Mouse (Mus musculus): ENCODE data around the gene Olfr312. TPM values are rescaled to one million over a fixed set of nuclear protein-coding genes. Genes with fewer than 3 reads are reported as not detected.
"Not testable (repeated sequence)": the region's sequence is repeated elsewhere in the genome, so short reads cannot be mapped to it uniquely, and the experiment has no call there.

The Olfr312 gene
- polyA plus RNA-seq, 1 experiment from 2014 or later, result not detected

DNA sequence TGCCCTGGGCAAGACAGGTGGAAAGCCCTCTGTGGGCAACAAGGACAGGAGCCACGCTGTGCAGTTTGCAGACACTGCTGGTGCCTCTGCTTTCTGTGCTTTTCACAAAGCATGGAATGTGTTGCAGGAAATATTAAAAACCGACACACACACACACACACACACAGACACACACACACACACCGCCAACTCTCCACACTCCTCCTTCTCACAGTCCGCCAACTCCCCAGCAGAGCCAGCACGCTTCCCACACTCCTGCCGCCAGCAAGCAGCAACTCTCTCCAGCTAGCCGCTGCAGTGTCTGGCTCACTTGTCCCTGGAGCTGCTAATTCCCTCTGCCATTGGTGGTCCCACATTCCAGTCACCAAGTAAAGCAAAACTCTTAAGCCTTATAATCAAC is 32.2 kb upstream of the Olfr312 start:
- Histone ChIP-seq H3K4me2 (ENCODE audit: low read length) (no peak overlapping the region), H3K36me3 (ENCODE audit: control insufficient read depth, insufficient read depth, low read length) (no peaks in the 10 kb centered on the region), H3K27ac (replicated peaks; ENCODE audit: low read depth, low read length) (no peak overlapping the region), H3K4me3 (replicated peaks; ENCODE audit: low read depth, low read length) (no peak overlapping the region), H3K27me3 (ENCODE audit: control insufficient read depth, insufficient read depth, low read length) (no peaks in the 10 kb centered on the region), H3K4me1 (ENCODE audit: control insufficient read depth, insufficient read depth, low read length) (peaks cover 9% of the 10 kb centered on the region), H3K9me3 (ENCODE audit: control insufficient read depth, low read length) (no peaks in the 10 kb centered on the region), H3K9ac (replicated peaks; ENCODE audit: low read length) (no peak overlapping the region)
- ATAC-seq (ENCODE audit: low FRiP score, low TSS enrichment), result no peak
- DNase-seq, result no peak
- 71% methylated on average over 7 of the region's 7 CpGs for WGBS

DNA sequence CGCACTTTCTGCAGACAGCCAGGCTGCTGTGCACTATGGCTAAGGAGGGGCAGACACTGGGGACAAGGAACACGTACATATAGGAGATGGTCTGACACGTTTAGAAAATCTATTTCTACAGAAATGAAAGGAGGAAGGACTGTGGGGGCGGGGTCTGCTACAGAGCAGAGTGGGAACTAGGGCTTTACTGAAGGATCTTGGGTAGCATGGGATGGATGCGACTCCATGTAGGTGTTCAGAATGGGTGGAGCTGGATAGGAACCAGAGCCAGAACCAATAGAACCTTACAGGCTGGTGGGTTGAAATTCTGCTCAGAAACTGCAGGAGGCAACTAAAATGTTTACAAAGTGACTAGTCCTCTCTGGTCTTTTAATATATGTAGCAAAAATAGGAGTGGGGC is 29.3 kb upstream of the Olfr312 start:
- peaks cover 11% of the 10 kb centered on the region for H3K4me1 ChIP-seq (ENCODE audit: control insufficient read depth, insufficient read depth, low read length)
- no peak overlapping the region for H3K4me2 ChIP-seq (ENCODE audit: low read length)
- DNase-seq (no peak), ATAC-seq (ENCODE audit: low FRiP score, low TSS enrichment) (no peak)
- H3K36me3 ChIP-seq (ENCODE audit: control insufficient read depth, insufficient read depth, low read length), result no peaks in the 10 kb centered on the region
- H3K9ac ChIP-seq (replicated peaks; ENCODE audit: low read length), result no peak overlapping the region
- H3K27ac ChIP-seq (replicated peaks; ENCODE audit: low read depth, low read length), result no peak overlapping the region
- no peaks in the 10 kb centered on the region for H3K27me3 ChIP-seq (ENCODE audit: control insufficient read depth, insufficient read depth, low read length)
- WGBS, result 86% methylated on average over 5 of the region's 5 CpGs
- no peaks in the 10 kb centered on the region for H3K9me3 ChIP-seq (ENCODE audit: control insufficient read depth, low read length)
- H3K4me3 ChIP-seq (replicated peaks; ENCODE audit: low read depth, low read length), result no peak overlapping the region

DNA sequence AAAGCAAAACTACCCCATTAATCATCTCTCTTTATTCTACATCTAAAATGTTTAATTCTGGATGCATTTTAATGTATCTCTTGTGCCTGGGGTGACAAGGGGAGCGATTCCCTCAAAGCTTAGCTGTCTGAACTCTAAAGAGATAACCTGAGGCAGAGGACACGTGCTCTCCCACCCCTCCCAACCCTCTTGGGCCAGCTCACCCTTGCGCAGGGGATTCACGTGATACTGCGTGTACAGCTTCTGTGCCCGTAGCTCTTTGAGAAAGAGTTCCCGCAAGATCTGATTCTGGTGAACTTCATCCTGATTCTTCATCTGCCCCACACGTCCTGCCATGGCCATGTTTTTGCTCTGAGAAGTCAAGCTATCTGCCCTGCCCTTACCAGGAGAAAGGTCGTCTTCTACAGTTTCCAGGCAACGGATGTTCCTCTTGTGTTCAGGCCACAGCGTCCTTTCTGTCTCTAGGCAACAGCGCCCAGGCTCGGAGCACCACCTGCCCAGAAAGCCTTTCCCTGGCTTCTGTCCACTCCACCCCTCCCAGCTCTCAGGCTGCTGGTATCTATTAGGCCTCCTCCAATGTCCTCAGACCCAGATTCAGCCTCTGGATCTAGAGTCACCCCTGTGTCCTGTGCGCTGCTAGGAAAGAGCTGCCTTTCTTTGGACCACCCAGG is 27.3 kb upstream of the Olfr312 start, which contains the start of gene Fam183b:
Gene Fam183b (minus strand): TSS at position 403 of the 671 bp plus-strand sequence.
- Histone ChIP-seq H3K9me3 (ENCODE audit: control insufficient read depth, low read length) (no peaks in the 10 kb centered on the region), H3K27ac (replicated peaks; ENCODE audit: low read depth, low read length) (no peak within 1 kb of the TSS), H3K4me1 (ENCODE audit: control insufficient read depth, insufficient read depth, low read length) (peaks cover 11% of the 10 kb centered on the region), H3K4me3 (replicated peaks; ENCODE audit: low read depth, low read length) (no peak within 1 kb of the TSS), H3K9ac (replicated peaks; ENCODE audit: low read length) (0 out of 2 replicates have a peak within 1 kb of the TSS, but pooled peaks have one; percentile 29), H3K27me3 (ENCODE audit: control insufficient read depth, insufficient read depth, low read length) (no peaks in the 10 kb centered on the region), H3K4me2 (ENCODE audit: low read length) (peak within 1 kb of the TSS; percentile 42), H3K36me3 (ENCODE audit: control insufficient read depth, insufficient read depth, low read length) (no peaks in the 10 kb centered on the region)
- ATAC-seq (ENCODE audit: low FRiP score, low TSS enrichment) (no peak), DNase-seq (peak; percentile 64)
- 23% methylated on average over 14 of the region's 14 CpGs for WGBS

DNA sequence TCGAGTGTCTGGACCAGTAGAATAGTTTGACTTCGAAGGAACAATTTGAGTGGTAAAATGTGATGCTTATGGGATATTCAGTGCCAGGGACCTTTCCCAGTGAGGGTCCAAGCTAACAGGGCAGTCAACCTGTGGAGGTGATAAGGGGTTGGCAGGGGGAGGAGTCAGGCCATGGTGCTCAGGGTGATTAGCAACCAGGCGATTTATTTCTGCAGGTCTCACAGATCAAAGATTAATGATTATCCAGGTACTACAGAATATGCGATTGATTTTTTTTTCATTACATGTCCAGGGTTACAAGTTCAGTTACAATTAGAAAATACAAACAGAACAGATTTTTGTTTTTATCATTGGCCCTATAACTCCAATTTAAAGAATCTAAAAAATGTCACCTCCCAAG is 25.2 kb upstream of the Olfr312 start:
- ATAC-seq (ENCODE audit: low FRiP score, low TSS enrichment), result no peak
- 84% methylated on average over 4 of the region's 4 CpGs for WGBS
- DNase-seq, result no peak

DNA sequence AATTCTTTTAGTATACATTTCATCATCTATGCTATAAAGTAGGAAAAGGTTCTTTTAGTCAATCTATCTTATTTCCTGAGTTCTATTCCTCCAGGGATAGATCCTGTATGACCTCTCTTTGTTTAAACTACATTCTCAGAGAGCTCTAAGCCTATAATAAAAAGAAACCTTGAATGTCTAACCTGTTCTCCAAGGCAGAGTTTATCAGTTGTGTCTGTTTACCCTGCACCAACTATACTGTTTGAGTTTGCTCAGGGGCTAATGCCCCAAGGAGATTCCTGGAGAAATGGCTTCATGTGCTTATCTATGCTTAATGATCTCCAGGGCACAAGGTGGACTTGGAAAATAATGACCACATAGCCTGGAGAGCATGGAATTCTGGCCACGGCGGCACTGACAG is 24.6 kb upstream of the Olfr312 start:
- Histone ChIP-seq H3K27me3 (ENCODE audit: control insufficient read depth, insufficient read depth, low read length) (no peaks in the 10 kb centered on the region), H3K9me3 (ENCODE audit: control insufficient read depth, low read length) (no peaks in the 10 kb centered on the region), H3K27ac (replicated peaks; ENCODE audit: low read depth, low read length) (no peak overlapping the region), H3K4me3 (replicated peaks; ENCODE audit: low read depth, low read length) (no peak overlapping the region), H3K9ac (replicated peaks; ENCODE audit: low read length) (no peak overlapping the region), H3K4me2 (ENCODE audit: low read length) (no peak overlapping the region), H3K4me1 (ENCODE audit: control insufficient read depth, insufficient read depth, low read length) (peaks cover 11% of the 10 kb centered on the region), H3K36me3 (ENCODE audit: control insufficient read depth, insufficient read depth, low read length) (no peaks in the 10 kb centered on the region)
- DNase-seq (no peak), ATAC-seq (ENCODE audit: low FRiP score, low TSS enrichment) (no peak)
- WGBS, result 84% methylated on average over 2 of the region's 2 CpGs

More for the DNA sequence above, 25.2 kb upstream of the Olfr312 start:
- Histone ChIP-seq H3K9ac (replicated peaks; ENCODE audit: low read length) (no peak overlapping the region), H3K4me2 (ENCODE audit: low read length) (no peak overlapping the region), H3K27me3 (ENCODE audit: control insufficient read depth, insufficient read depth, low read length) (no peaks in the 10 kb centered on the region), H3K36me3 (ENCODE audit: control insufficient read depth, insufficient read depth, low read length) (no peaks in the 10 kb centered on the region), H3K9me3 (ENCODE audit: control insufficient read depth, low read length) (no peaks in the 10 kb centered on the region), H3K4me3 (replicated peaks; ENCODE audit: low read depth, low read length) (no peak overlapping the region), H3K4me1 (ENCODE audit: control insufficient read depth, insufficient read depth, low read length) (peaks cover 11% of the 10 kb centered on the region), H3K27ac (replicated peaks; ENCODE audit: low read depth, low read length) (no peak overlapping the region)

DNA sequence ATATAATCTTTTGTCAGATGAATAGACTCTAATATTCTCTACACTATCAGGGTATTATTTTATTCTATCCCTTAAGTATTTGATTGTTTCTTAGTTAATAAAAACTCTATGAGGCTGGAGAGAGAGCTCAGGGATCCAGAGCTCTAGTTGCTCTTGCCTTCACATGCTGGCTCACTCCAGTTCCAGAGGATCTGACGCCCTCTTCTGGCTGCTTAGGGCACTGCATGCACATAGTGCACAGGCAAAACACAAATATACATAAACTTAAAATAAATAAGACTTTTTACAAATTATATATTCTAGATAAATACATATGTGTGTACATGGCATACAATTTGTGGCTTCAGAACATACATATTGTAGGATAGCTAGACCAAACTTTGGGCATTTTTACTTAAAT is 17.0 kb upstream of the Olfr312 start:
- Histone ChIP-seq H3K4me2 (ENCODE audit: low read length) (no peak overlapping the region), H3K36me3 (ENCODE audit: control insufficient read depth, insufficient read depth, low read length) (no peaks in the 10 kb centered on the region), H3K9me3 (ENCODE audit: control insufficient read depth, low read length) (no peaks in the 10 kb centered on the region), H3K9ac (replicated peaks; ENCODE audit: low read length) (no peak overlapping the region), H3K4me1 (ENCODE audit: control insufficient read depth, insufficient read depth, low read length) (no peaks in the 10 kb centered on the region), H3K27ac (replicated peaks; ENCODE audit: low read depth, low read length) (no peak overlapping the region), H3K4me3 (replicated peaks; ENCODE audit: low read depth, low read length) (no peak overlapping the region), H3K27me3 (ENCODE audit: control insufficient read depth, insufficient read depth, low read length) (no peaks in the 10 kb centered on the region)
- ATAC-seq (ENCODE audit: low FRiP score, low TSS enrichment), result no peak
- 3% methylated on average over 1 of the region's 1 CpGs for WGBS
- DNase-seq, result no peak

DNA sequence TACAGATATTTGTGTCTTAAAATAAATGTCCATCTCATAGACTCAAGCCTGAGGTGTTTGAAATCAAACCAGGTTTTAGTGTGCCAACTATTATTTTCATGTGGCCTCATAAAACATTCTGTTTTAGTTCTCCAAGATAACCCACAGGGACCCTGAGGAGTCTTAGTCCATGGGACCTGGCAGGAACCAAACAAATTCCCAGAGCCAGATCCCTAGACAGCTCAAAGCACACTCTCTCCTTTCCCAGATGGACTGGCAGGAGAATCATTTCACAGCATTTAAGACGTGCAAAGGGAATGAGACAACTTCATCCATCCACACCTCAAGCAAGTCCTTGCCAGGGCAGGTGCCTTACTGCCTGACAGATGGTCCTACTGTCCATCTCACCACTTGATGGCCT is 14.3 kb upstream of the Olfr312 start, which contains the start of gene Olfr313:
Gene Olfr313 (plus strand): TSS at position 301 of the 400 bp plus-strand sequence.
- H3K9me3 ChIP-seq (ENCODE audit: control insufficient read depth, low read length); DNase-seq; ATAC-seq (ENCODE audit: low FRiP score, low TSS enrichment); H3K9ac ChIP-seq (replicated peaks; ENCODE audit: low read length); H3K27me3 ChIP-seq (ENCODE audit: control insufficient read depth, insufficient read depth, low read length); H3K36me3 ChIP-seq (ENCODE audit: control insufficient read depth, insufficient read depth, low read length); H3K4me1 ChIP-seq (ENCODE audit: control insufficient read depth, insufficient read depth, low read length); H3K4me3 ChIP-seq (replicated peaks; ENCODE audit: low read depth, low read length); H3K27ac ChIP-seq (replicated peaks; ENCODE audit: low read depth, low read length); H3K4me2 ChIP-seq (ENCODE audit: low read length): not testable (repeated sequence)
- 67% methylated on average over 1 of the region's 1 CpGs for WGBS

DNA sequence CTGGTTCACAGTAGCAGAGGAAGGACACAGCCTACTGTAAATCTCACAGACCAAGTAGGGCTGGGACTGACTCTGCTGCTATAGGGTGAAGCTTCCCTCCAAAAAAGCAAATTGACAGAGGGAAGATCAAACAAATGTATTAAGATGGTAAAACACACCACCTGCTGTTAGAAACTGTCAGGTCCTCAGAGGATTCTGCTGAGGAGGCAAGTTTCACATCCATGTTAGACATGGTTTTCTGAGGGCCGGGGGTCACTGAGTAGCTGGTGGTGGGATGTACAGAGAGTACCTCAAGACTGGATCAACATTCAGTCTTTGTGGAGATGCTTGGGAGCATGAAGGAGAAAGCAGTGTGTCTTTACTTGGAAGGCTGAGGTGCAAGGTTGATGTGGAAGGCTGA is 13.4 kb upstream of the Olfr312 start:
- Histone ChIP-seq H3K27me3 (ENCODE audit: control insufficient read depth, insufficient read depth, low read length) (no peaks in the 10 kb centered on the region), H3K4me3 (replicated peaks; ENCODE audit: low read depth, low read length) (no peak overlapping the region), H3K9me3 (ENCODE audit: control insufficient read depth, low read length) (no peaks in the 10 kb centered on the region), H3K4me1 (ENCODE audit: control insufficient read depth, insufficient read depth, low read length) (no peaks in the 10 kb centered on the region), H3K36me3 (ENCODE audit: control insufficient read depth, insufficient read depth, low read length) (no peaks in the 10 kb centered on the region), H3K27ac (replicated peaks; ENCODE audit: low read depth, low read length) (no peak overlapping the region), H3K4me2 (ENCODE audit: low read length) (no peak overlapping the region), H3K9ac (replicated peaks; ENCODE audit: low read length) (no peak overlapping the region)
- no peak for ATAC-seq (ENCODE audit: low FRiP score, low TSS enrichment)
- no peak for DNase-seq
- 78% methylated on average over 1 of the region's 1 CpGs for WGBS

DNA sequence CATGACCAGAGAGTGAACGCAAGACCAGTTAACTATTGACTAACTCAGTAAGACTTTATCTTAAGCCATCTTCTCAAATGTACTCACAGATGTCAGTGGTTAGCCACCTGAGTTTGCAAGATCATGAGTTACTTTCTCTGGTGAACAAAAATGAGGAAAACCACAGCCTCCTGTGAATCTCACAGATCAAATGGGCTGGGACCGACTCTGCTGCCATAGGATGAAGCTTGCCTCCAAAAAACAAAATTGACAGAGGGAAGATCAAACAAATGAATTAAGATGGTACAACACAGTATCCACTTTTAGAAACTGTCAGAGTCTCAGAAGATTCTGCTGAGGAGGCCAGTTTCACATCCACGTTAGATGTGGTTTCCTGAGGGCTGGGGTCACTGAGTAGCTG is 727 bp downstream of the Olfr312 start:
- no peaks in the 10 kb centered on the region for H3K4me1 ChIP-seq (ENCODE audit: control insufficient read depth, insufficient read depth, low read length)
- no peak for ATAC-seq (ENCODE audit: low FRiP score, low TSS enrichment)
- H3K9ac ChIP-seq (replicated peaks; ENCODE audit: low read length), result no peak overlapping the region
- H3K4me3 ChIP-seq (replicated peaks; ENCODE audit: low read depth, low read length), result no peak overlapping the region
- no peak for DNase-seq
- no peak overlapping the region for H3K27ac ChIP-seq (replicated peaks; ENCODE audit: low read depth, low read length)
- H3K36me3 ChIP-seq (ENCODE audit: control insufficient read depth, insufficient read depth, low read length), result no peaks in the 10 kb centered on the region
- H3K4me2 ChIP-seq (ENCODE audit: low read length), result no peak overlapping the region
- no peaks in the 10 kb centered on the region for H3K9me3 ChIP-seq (ENCODE audit: control insufficient read depth, low read length)
- 82% methylated on average over 3 of the region's 3 CpGs for WGBS
- no peaks in the 10 kb centered on the region for H3K27me3 ChIP-seq (ENCODE audit: control insufficient read depth, insufficient read depth, low read length)
